Mouse (Mus musculus) thymus, postnatal 14 days (tissue): ENCODE results near the gene Nupr1.
A peak's percentile ranks its signal among the peaks of the same experiment; 100 is the strongest.

Experiments
- DNase-seq: peaks from one replicate; pipeline ENCODE4 v3.0.0; 2021

Gene Nupr1

GRCm38 (mm10) chr7:126595890-126596289, 34.8 kb downstream of the Nupr1 start:
- DNase-seq = no peak

GRCm38 (mm10) chr7:126594862-126595561, 35.6 kb downstream of the Nupr1 start, which contains the start of gene Il27:
Gene Il27, minus strand, starts transcription at chr7:126594941.
- no peak for DNase-seq

GRCm38 (mm10) chr7:126587779-126588178, 42.9 kb downstream of the Nupr1 start:
- no peak for DNase-seq

- no peak for DNase-seq
Observed at GRCm38 (mm10) chr7:126586839-126587238, 43.8 kb downstream of the Nupr1 start.

GRCm38 (mm10) chr7:126585717-126586116, 44.9 kb downstream of the Nupr1 start, which contains the start of gene Cln3:
Gene Cln3, minus strand, starts transcription at chr7:126585817.
- DNase-seq = no peak

GRCm38 (mm10) chr7:126584506-126584977, 46.1 kb downstream of the Nupr1 start, which contains the start of gene Apobr:
Gene Apobr, plus strand, starts transcription at chr7:126584942.
- DNase-seq = peak; percentile 61

- DNase-seq = peak; percentile 17
Observed at GRCm38 (mm10) chr7:126583761-126584160, 46.9 kb downstream of the Nupr1 start.

- DNase-seq = peak; percentile 89
Observed at GRCm38 (mm10) chr7:126583251-126583709, 47.4 kb downstream of the Nupr1 start.

GRCm38 (mm10) chr7:126582759-126583158, 47.9 kb downstream of the Nupr1 start:
- DNase-seq = peak; percentile 48

- DNase-seq = no peak
Observed at GRCm38 (mm10) chr7:126581661-126582060, 49.0 kb downstream of the Nupr1 start.

GRCm38 (mm10) chr7:126579172-126579571, 51.5 kb downstream of the Nupr1 start:
- peak; percentile 70 for DNase-seq

GRCm38 (mm10) chr7:126576946-126577345, 53.7 kb downstream of the Nupr1 start:
- peak; percentile 71 for DNase-seq
